Mouse (Mus musculus) hindbrain, embryonic 16.5 days (tissue): ENCODE measurements around the gene Gtf2f1. TPM values are rescaled to one million over a fixed set of nuclear protein-coding genes. Genes with fewer than 3 reads are reported as not detected.
A peak's percentile ranks its signal among the peaks of the same experiment; 100 is the strongest.

ENCODE experiments used
- ATAC-seq: fragments of 200-750 bp; cut with Nextera tagmentation; 2 replicates; pipeline ENCODE4 v1.8.0; 2017; ENCODE audit warnings: moderate TSS enrichment, moderate library complexity
- H3K27ac ChIP-seq: fragments of 300-500 bp; sonication (generic); 2 replicates; pipeline ENCODE4 v1.5.1; 2014; ENCODE audit warnings: low read depth, mild to moderate bottlenecking, control low read depth, low read length, moderate library complexity
- H3K27me3 ChIP-seq: fragments of 300-500 bp; sonication (generic); replicated peaks from 2 replicates; pipeline ENCODE4 v1.6.1; 2014; ENCODE audit warnings: low read length; ENCODE audit not compliant: control insufficient read depth, insufficient read depth
- H3K36me3 ChIP-seq: fragments of 300-500 bp; sonication (generic); 2 replicates; pipeline ENCODE4 v1.6.1; 2014; ENCODE audit warnings: mild to moderate bottlenecking, low read length, moderate library complexity, mixed read lengths; ENCODE audit not compliant: control insufficient read depth, insufficient read depth
- H3K4me1 ChIP-seq: fragments of 300-500 bp; sonication (generic); 2 replicates; pipeline ENCODE4 v1.6.1; 2014; ENCODE audit warnings: low read depth, low read length; ENCODE audit not compliant: control insufficient read depth, insufficient read depth
- H3K4me2 ChIP-seq: fragments of 300-500 bp; sonication (generic); 2 replicates; pipeline ENCODE4 v1.6.1; 2014; ENCODE audit warnings: mild to moderate bottlenecking, low read length, control low read depth, moderate library complexity
- H3K4me3 ChIP-seq: fragments of 300-500 bp; sonication (generic); 2 replicates; pipeline ENCODE4 v1.5.1; 2014; ENCODE audit warnings: mild to moderate bottlenecking, low read length, control low read depth, moderate library complexity
- H3K9ac ChIP-seq: fragments of 300-500 bp; sonication (generic); 2 replicates; pipeline ENCODE4 v1.6.1; 2014; ENCODE audit warnings: low read depth, mild to moderate bottlenecking, control low read depth, low read length, moderate library complexity
- H3K9me3 ChIP-seq: fragments of 300-500 bp; sonication (generic); 2 replicates; pipeline ENCODE4 v1.6.1; 2014; ENCODE audit warnings: mild to moderate bottlenecking, low read length, moderate library complexity; ENCODE audit not compliant: control insufficient read depth
- WGBS: fragments of 180-500 bp; shearing (Covaris S2); extraction: QIAGEN DNeasy Blood & Tissue Kit; methylation state at CpG from one replicate; pipeline ENCODE4 v1.1.7; 2014; 5-methylcytosine and 5-hydroxymethylcytosine counted together
- polyA plus RNA-seq: library from polyadenylated mRNA; unstranded; fragments of >200 nt; fragmentation: Nextera tagmentation; extraction: Ambion mirVana; gene quantifications from 2 replicates; pipeline ENCODE4 v1.2.1, GENCODE M21; 2015

Gtf2f1 gene
- polyA plus RNA-seq, 1 experiment from 2014 or later = 60.2 TPM

GRCm38 (mm10) chr17:57012245-57012795 is 1.2 kb upstream of the Gtf2f1 start:
- no peaks in the 10 kb centered on the region for H3K9me3 ChIP-seq
- peak overlapping the region; percentile 97 for H3K27ac ChIP-seq
- peak overlapping the region; percentile 84; the same call in 1 of the 2 replicates for H3K9ac ChIP-seq
- WGBS = 71% methylated on average over 13 of the region's 13 CpGs
- H3K4me3 ChIP-seq = peak overlapping the region; percentile 81
- no peaks in the 10 kb centered on the region for H3K27me3 ChIP-seq
- H3K4me2 ChIP-seq = peak overlapping the region; percentile 76
- H3K4me1 ChIP-seq = peaks cover 18% of the 10 kb centered on the region
- ATAC-seq = no peak
- peaks cover 9% of the 10 kb centered on the region for H3K36me3 ChIP-seq

GRCm38 (mm10) chr17:57010911-57011235 is 215 bp downstream of the Gtf2f1 start:
- WGBS = under 1% methylated on average over 19 of the region's 19 CpGs
- peak; percentile 58 for ATAC-seq
- Histone ChIP-seq H3K27me3 (no peaks in the 10 kb centered on the region), H3K4me3 (peak overlapping the region; percentile 81), H3K9me3 (no peaks in the 10 kb centered on the region), H3K4me1 (peaks cover 18% of the 10 kb centered on the region), H3K27ac (peak overlapping the region; percentile 78), H3K36me3 (peaks cover 22% of the 10 kb centered on the region), H3K4me2 (peak overlapping the region; percentile 92), H3K9ac (peak overlapping the region; percentile 71)

GRCm38 (mm10) chr17:57007137-57007905 is 3.8 kb downstream of the Gtf2f1 start:
- Histone ChIP-seq H3K9me3 (no peaks in the 10 kb centered on the region), H3K4me2 (no peak overlapping the region), H3K36me3 (peaks cover 39% of the 10 kb centered on the region), H3K27me3 (no peaks in the 10 kb centered on the region), H3K9ac (no peak overlapping the region), H3K4me1 (peaks cover 15% of the 10 kb centered on the region), H3K4me3 (no peak overlapping the region), H3K27ac (no peak overlapping the region)
- ATAC-seq = no peak
- 91% methylated on average over 13 of the region's 13 CpGs for WGBS

GRCm38 (mm10) chr17:57003994-57004393 is 7.1 kb downstream of the Gtf2f1 start:
- ATAC-seq = no peak
- peaks cover 52% of the 10 kb centered on the region for H3K36me3 ChIP-seq
- H3K4me3 ChIP-seq = no peak overlapping the region
- WGBS = 94% methylated on average over 7 of the region's 7 CpGs
- H3K9me3 ChIP-seq = no peaks in the 10 kb centered on the region
- H3K9ac ChIP-seq = no peak overlapping the region
- H3K27ac ChIP-seq = no peak overlapping the region
- no peak overlapping the region for H3K4me2 ChIP-seq
- H3K4me1 ChIP-seq = no peaks in the 10 kb centered on the region
- H3K27me3 ChIP-seq = no peaks in the 10 kb centered on the region

GRCm38 (mm10) chr17:57001228-57001627 is 9.9 kb downstream of the Gtf2f1 start:
- no peak for ATAC-seq
- 72% methylated on average over 8 of the region's 8 CpGs for WGBS
- Histone ChIP-seq H3K36me3 (peaks cover 34% of the 10 kb centered on the region), H3K9ac (no peak overlapping the region), H3K4me3 (no peak overlapping the region), H3K9me3 (no peaks in the 10 kb centered on the region), H3K27me3 (no peaks in the 10 kb centered on the region), H3K4me2 (no peak overlapping the region), H3K27ac (no peak overlapping the region), H3K4me1 (peaks cover 11% of the 10 kb centered on the region)

- Histone ChIP-seq H3K9me3 (no peaks in the 10 kb centered on the region), H3K27me3 (no peaks in the 10 kb centered on the region), H3K4me3 (no peak within 1 kb of the TSS), H3K4me2 (no peak within 1 kb of the TSS), H3K36me3 (peaks cover 43% of the 10 kb centered on the region), H3K9ac (no peak within 1 kb of the TSS), H3K4me1 (peaks cover 11% of the 10 kb centered on the region), H3K27ac (no peak within 1 kb of the TSS)
- 85% methylated on average over 9 of the region's 9 CpGs for WGBS
- no peak for ATAC-seq
These were observed 11.0 kb downstream of the Gtf2f1 start, which contains the start of gene Pspn for GRCm38 (mm10) chr17:56999968-57000609. Pspn (minus strand) TSS chr17:57000018.

- Histone ChIP-seq H3K36me3 (peaks cover 44% of the 10 kb centered on the region), H3K27me3 (no peaks in the 10 kb centered on the region), H3K4me1 (peaks cover 11% of the 10 kb centered on the region), H3K27ac (no peak overlapping the region), H3K9me3 (no peaks in the 10 kb centered on the region), H3K4me2 (no peak overlapping the region), H3K9ac (no peak overlapping the region), H3K4me3 (no peak overlapping the region)
- 89% methylated on average over 9 of the region's 9 CpGs for WGBS
- no peak for ATAC-seq
These were observed 11.7 kb downstream of the Gtf2f1 start for GRCm38 (mm10) chr17:56999414-56999813.

GRCm38 (mm10) chr17:56997029-56997667 is 13.9 kb downstream of the Gtf2f1 start, which contains the start of gene Alkbh7:
Alkbh7 (plus strand) TSS chr17:56997339.
- Histone ChIP-seq H3K36me3 (peaks cover 47% of the 10 kb centered on the region), H3K4me3 (peak within 1 kb of the TSS; percentile 84), H3K9ac (peak within 1 kb of the TSS; percentile 86), H3K9me3 (no peaks in the 10 kb centered on the region), H3K27ac (peak within 1 kb of the TSS; percentile 90), H3K27me3 (no peaks in the 10 kb centered on the region), H3K4me1 (peaks cover 11% of the 10 kb centered on the region), H3K4me2 (peak within 1 kb of the TSS; percentile 81)
- ATAC-seq = peak; percentile 98
- WGBS = under 1% methylated on average over 38 of the region's 38 CpGs

- Histone ChIP-seq H3K27ac (0 out of 2 replicates have a peak overlapping the region, but pooled peaks have one; percentile 90), H3K4me1 (peaks cover 13% of the 10 kb centered on the region), H3K36me3 (peaks cover 45% of the 10 kb centered on the region), H3K4me2 (peak overlapping the region; percentile 81), H3K9ac (no peak overlapping the region), H3K4me3 (no peak overlapping the region), H3K27me3 (no peaks in the 10 kb centered on the region), H3K9me3 (no peaks in the 10 kb centered on the region)
- ATAC-seq = no peak
- 76% methylated on average over 2 of the region's 2 CpGs for WGBS
These were observed 14.6 kb downstream of the Gtf2f1 start for GRCm38 (mm10) chr17:56996506-56996905.
